Mouse (Mus musculus) bone marrow macrophage, adult 2 months (primary cell): ENCODE results near the gene Sez6.

ENCODE experiments used
- CTCF ChIP-seq: IDR thresholded peaks from 2 replicates; pipeline ENCODE4 v1.5.1; 2012; ENCODE audit warnings: low read depth, mild to moderate bottlenecking, low read length, moderate library complexity
- POLR2A ChIP-seq: IDR thresholded peaks from 2 replicates; pipeline ENCODE4 v1.6.1; 2012; ENCODE audit warnings: mild to moderate bottlenecking, low read depth, low read length, borderline replicate concordance

GRCm38 (mm10) chr11:77896011-77896410 lies 34.6 kb upstream of the Sez6 start:
- TF ChIP-seq CTCF: no peak
- no peak for TF ChIP-seq POLR2A
